Mouse (Mus musculus) gastrocnemius, adult 8-10 months (tissue): ENCODE measurements at regions not wholly inside any gene's neighbourhood (a gene's known extent, or its start where the extent isn't known, plus 50 kb on each side); places are given as distances from the start of the nearest gene placed in this dataset.
"Not testable (repeated sequence)": the region's sequence is repeated elsewhere in the genome, so short reads cannot be mapped to it uniquely, and the experiment has no call there.

Experiments
- DNase-seq, 2 experiments: peaks; one replicate each; pipeline ENCODE4 v3.0.0; 2022; ENCODE audit warnings: low spot score in 2 of 2

- peak in 1 of 2 experiments; percentile 44 for DNase-seq
Measured at GRCm38 (mm10) chr10:95773425-95773980, 69.2 kb downstream of the Gm33543 start.

GRCm38 (mm10) chr10:95772811-95773424 lies 69.8 kb downstream of the Gm33543 start:
- DNase-seq: no peak

- DNase-seq: no peak
Measured at GRCm38 (mm10) chr10:95768974-95769373, 73.8 kb downstream of the Gm33543 start.

- no peak for DNase-seq
Measured at GRCm38 (mm10) chr10:95767526-95768161, 75.1 kb downstream of the Gm33543 start.

GRCm38 (mm10) chr10:95764129-95764528 lies 78.6 kb downstream of the Gm33543 start:
- no peak for DNase-seq

- DNase-seq: no peak
Measured at GRCm38 (mm10) chr10:95762632-95763031, 80.1 kb downstream of the Gm33543 start.

- DNase-seq: no peak
Measured at GRCm38 (mm10) chr10:95761969-95762368, 80.8 kb downstream of the Gm33543 start.

- peak; percentile 16 to 49 for DNase-seq
Measured at GRCm38 (mm10) chr10:95760121-95760870, 82.4 kb downstream of the Gm33543 start.

- DNase-seq: no peak
Measured at GRCm38 (mm10) chr10:95758181-95758580, 84.5 kb downstream of the Gm33543 start.

- no peak for DNase-seq
Measured at GRCm38 (mm10) chr10:95755429-95755828, 82.2 kb upstream of the Anapc15-ps start.

GRCm38 (mm10) chr10:95753396-95753905 lies 80.2 kb upstream of the Anapc15-ps start:
- no peak for DNase-seq

- no peak for DNase-seq
Measured at GRCm38 (mm10) chr10:95748360-95748759, 75.1 kb upstream of the Anapc15-ps start.

GRCm38 (mm10) chr10:95747939-95748338 lies 74.7 kb upstream of the Anapc15-ps start:
- no peak for DNase-seq

- DNase-seq: no peak
Measured at GRCm38 (mm10) chr10:95745834-95746620, 72.8 kb upstream of the Anapc15-ps start.

GRCm38 (mm10) chr10:95745254-95745653 lies 72.0 kb upstream of the Anapc15-ps start:
- DNase-seq: no peak

GRCm38 (mm10) chr10:95743627-95744026 lies 70.4 kb upstream of the Anapc15-ps start:
- DNase-seq: no peak

- no peak for DNase-seq
Measured at GRCm38 (mm10) chr10:95739421-95739820, 66.2 kb upstream of the Anapc15-ps start.

- DNase-seq: not testable (repeated sequence)
Measured at GRCm38 (mm10) chr10:95736743-95737142, 63.5 kb upstream of the Anapc15-ps start.

GRCm38 (mm10) chr10:95731001-95731400 lies 57.8 kb upstream of the Anapc15-ps start:
- no peak for DNase-seq

- DNase-seq: peak in 1 of 2 experiments; percentile 37
Measured at GRCm38 (mm10) chr10:95729890-95730289, 56.6 kb upstream of the Anapc15-ps start.

GRCm38 (mm10) chr10:95725910-95726309 lies 52.7 kb upstream of the Anapc15-ps start:
- DNase-seq: peak; percentile 33 to 59
